Mouse (Mus musculus): ENCODE results near the gene Zfp964. TPM values are rescaled to one million over a fixed set of nuclear protein-coding genes. Genes with fewer than 3 reads are reported as not detected.

Zfp964 gene
- polyA plus RNA-seq, 1 experiment from 2014 or later = 2.6 TPM

Other genes with a start within 250 kb of the Zfp964 start
- not detected in 2 replicates for gene Gm9495, start 200.9 kb upstream of the Zfp964 start, polyA plus RNA-seq (2015; fragmentation: Nextera tagmentation; extraction: Ambion mirVana)
- gene Gm7697, start 131.5 kb upstream of the Zfp964 start, polyA plus RNA-seq (2015; fragmentation: Nextera tagmentation; extraction: Ambion mirVana) = not detected in 2 replicates
- gene Zfp868, start 28.9 kb upstream of the Zfp964 start, polyA plus RNA-seq (2015; fragmentation: Nextera tagmentation; extraction: Ambion mirVana) = 31.1 TPM in 2 replicates
- gene Zfp869, start 56.2 kb downstream of the Zfp964 start, polyA plus RNA-seq (2015; fragmentation: Nextera tagmentation; extraction: Ambion mirVana) = 33.5 and 34.2 TPM in 2 replicates
- 7.7 and 8.1 TPM in 2 replicates for gene Zfp963, start 95.5 kb downstream of the Zfp964 start, polyA plus RNA-seq (2015; fragmentation: Nextera tagmentation; extraction: Ambion mirVana)
- 0.19 TPM in 1 of 2 replicates, not detected in the other for gene Gm20422, start 120.4 kb downstream of the Zfp964 start, polyA plus RNA-seq (2015; fragmentation: Nextera tagmentation; extraction: Ambion mirVana)
- gene Atp13a1, start 136.7 kb downstream of the Zfp964 start, polyA plus RNA-seq (2015; fragmentation: Nextera tagmentation; extraction: Ambion mirVana) = 48.6 and 52.7 TPM in 2 replicates
- gene Zfp866, start 136.7 kb downstream of the Zfp964 start, polyA plus RNA-seq (2015; fragmentation: Nextera tagmentation; extraction: Ambion mirVana) = 38.2 and 38.7 TPM in 2 replicates
- 7.3 and 9.0 TPM in 2 replicates for gene Gmip, start 154.2 kb downstream of the Zfp964 start, polyA plus RNA-seq (2015; fragmentation: Nextera tagmentation; extraction: Ambion mirVana)
- gene Lpar2, start 167.9 kb downstream of the Zfp964 start, polyA plus RNA-seq (2015; fragmentation: Nextera tagmentation; extraction: Ambion mirVana) = 0.83 and 0.98 TPM in 2 replicates
- gene Pbx4, start 178.0 kb downstream of the Zfp964 start, polyA plus RNA-seq (2015; fragmentation: Nextera tagmentation; extraction: Ambion mirVana) = 8.5 and 8.7 TPM in 2 replicates
- 1.2 and 1.6 TPM in 2 replicates for gene Cilp2, start 233.2 kb downstream of the Zfp964 start, polyA plus RNA-seq (2015; fragmentation: Nextera tagmentation; extraction: Ambion mirVana)
- gene Tssk6, start 247.7 kb downstream of the Zfp964 start, polyA plus RNA-seq (2015; fragmentation: Nextera tagmentation; extraction: Ambion mirVana) = 4.3 TPM in 2 replicates
- 173 and 181 TPM in 2 replicates for gene Ndufa13, start 248.1 kb downstream of the Zfp964 start, polyA plus RNA-seq (2015; fragmentation: Nextera tagmentation; extraction: Ambion mirVana)
- gene Yjefn3, start 248.2 kb downstream of the Zfp964 start, polyA plus RNA-seq (2015; fragmentation: Nextera tagmentation; extraction: Ambion mirVana) = 4.2 and 6.6 TPM in 2 replicates